In genomic region chr4:141537226-141537610, GRCm38 (mm10) we compare ENCODE assay signal across 8 mouse cellular contexts. TPM values are rescaled to one million over a fixed set of nuclear protein-coding genes. Genes with fewer than 3 reads are reported as not detected.
DNase-seq lines count a peak whose midpoint lies in the region; ATAC-seq and TF ChIP-seq lines count a peak whose summit lies in the region.

No protein-coding gene starts in this region.

- H3K4me1 ChIP-seq in kidney, embryonic 15.5 days: peaks cover 52% of the 10 kb centered on the region
- peaks cover 2% of the 10 kb centered on the region for H3K4me1 ChIP-seq in bone marrow, adult 2 months (ENCODE audit: control insufficient read depth, insufficient read depth, low read length)
- H3K4me1 ChIP-seq in hindbrain, embryonic 14.5 days (replicated peaks; ENCODE audit: control insufficient read depth, insufficient read depth, low read length): peaks cover 34% of the 10 kb centered on the region
- peaks cover 38% of the 10 kb centered on the region for H3K4me1 ChIP-seq in midbrain, embryonic 16.5 days (ENCODE audit: control insufficient read depth, insufficient read depth, low read length)

- H3K27me3 ChIP-seq in kidney, embryonic 15.5 days: no peaks in the 10 kb centered on the region
- H3K27me3 ChIP-seq in hindbrain, embryonic 14.5 days (ENCODE audit: control insufficient read depth, insufficient read depth, low read length): no peaks in the 10 kb centered on the region
- H3K27me3 ChIP-seq in midbrain, embryonic 16.5 days (ENCODE audit: control insufficient read depth, insufficient read depth, low read depth, low read length): no peaks in the 10 kb centered on the region

- H3K4me2 ChIP-seq in kidney, embryonic 15.5 days: peak overlapping the region; percentile 92
- peak overlapping the region; percentile 79 for H3K4me2 ChIP-seq in hindbrain, embryonic 14.5 days (replicated peaks)
- peak overlapping the region; percentile 79 for H3K4me2 ChIP-seq in midbrain, embryonic 16.5 days (ENCODE audit: low read length)

- peak overlapping the region; percentile 100 for H3K27ac ChIP-seq in kidney, embryonic 15.5 days
- peak overlapping the region; percentile 99; the same call in 1 of the 2 replicates for H3K27ac ChIP-seq in bone marrow, adult 2 months (ENCODE audit: control insufficient read depth, insufficient read depth, low read depth, low read length, poor library complexity)
- peak overlapping the region; percentile 98 for H3K27ac ChIP-seq in hindbrain, embryonic 14.5 days
- peak overlapping the region; percentile 95 for H3K27ac ChIP-seq in midbrain, embryonic 16.5 days (ENCODE audit: low read length)

- ATAC-seq in kidney, embryonic 15.5 days (replicated peaks; ENCODE audit: low FRiP score): no peak
- ATAC-seq in hindbrain, embryonic 14.5 days (ENCODE audit: low FRiP score): no peak
- no peak for ATAC-seq in midbrain, embryonic 16.5 days

- no peak for DNase-seq in kidney, postnatal 14 days
- no peak for DNase-seq in hindbrain, embryonic 14.5 days (ENCODE audit: low spot score)
- no peak for DNase-seq in urinary bladder, postnatal 4 days (ENCODE audit: low spot score in 2 of 2)
- DNase-seq in frontal cortex, postnatal 14 days (ENCODE audit: low spot score in 2 of 2): no peak
- no peak for DNase-seq in adrenal gland, postnatal 10 days

- WGBS in kidney, embryonic 15.5 days: under 1% methylated on average over 14 of the region's 14 CpGs
- under 1% methylated on average over 14 of the region's 14 CpGs for WGBS in bone marrow, adult 2 months
- WGBS in hindbrain, embryonic 14.5 days: under 1% methylated on average over 14 of the region's 14 CpGs
- WGBS in midbrain, embryonic 16.5 days: under 1% methylated on average over 14 of the region's 14 CpGs

- no peaks in the 10 kb centered on the region for H3K9me3 ChIP-seq in kidney, embryonic 15.5 days (replicated peaks)
- H3K9me3 ChIP-seq in hindbrain, embryonic 14.5 days (ENCODE audit: control insufficient read depth, low read length): no peaks in the 10 kb centered on the region
- H3K9me3 ChIP-seq in midbrain, embryonic 16.5 days (replicated peaks; ENCODE audit: control insufficient read depth, low read length, poor library complexity, severe bottlenecking): no peaks in the 10 kb centered on the region

- H3K36me3 ChIP-seq in kidney, embryonic 15.5 days: no peaks in the 10 kb centered on the region
- H3K36me3 ChIP-seq in hindbrain, embryonic 14.5 days (replicated peaks; ENCODE audit: control insufficient read depth, insufficient read depth): no peaks in the 10 kb centered on the region
- H3K36me3 ChIP-seq in midbrain, embryonic 16.5 days (ENCODE audit: control insufficient read depth, insufficient read depth, low read length): no peaks in the 10 kb centered on the region

- no peak for TF ChIP-seq CTCF in bone marrow, adult 2 months (IDR thresholded peaks at IDR 0.05; ENCODE audit: control insufficient read depth, insufficient read depth, low read length)

- no peak for TF ChIP-seq POLR2A in bone marrow, adult 2 months (IDR thresholded peaks at IDR 0.05; ENCODE audit: borderline replicate concordance, control insufficient read depth, low read depth, low read length)

- H3K4me3 ChIP-seq in kidney, embryonic 15.5 days (replicated peaks): peak overlapping the region; percentile 86
- peak overlapping the region; percentile 98 for H3K4me3 ChIP-seq in bone marrow, adult 2 months (replicated peaks; ENCODE audit: control insufficient read depth, low read depth, low read length)
- H3K4me3 ChIP-seq in hindbrain, embryonic 14.5 days (replicated peaks; ENCODE audit: low read length): peak overlapping the region; percentile 99
- peak overlapping the region; percentile 96 for H3K4me3 ChIP-seq in midbrain, embryonic 16.5 days (ENCODE audit: low read depth, low read length)

- H3K9ac ChIP-seq in kidney, embryonic 15.5 days: peak overlapping the region; percentile 96
- H3K9ac ChIP-seq in hindbrain, embryonic 14.5 days: peak overlapping the region; percentile 95
- H3K9ac ChIP-seq in midbrain, embryonic 16.5 days (ENCODE audit: low read depth, low read length): peak overlapping the region; percentile 92

RNA-seq across cellular contexts. Expression of gene Spen, which starts 1.2 kb away (rescaled TPM):
- polyA plus RNA-seq in kidney, embryonic 15.5 days (2015; fragmentation: Nextera tagmentation; extraction: Ambion mirVana): 10.3 and 11.1 TPM in 2 replicates
- 22.2 and 33.2 TPM in 2 replicates for polyA plus RNA-seq in bone marrow, adult 2 months (2011; ENCODE audit: insufficient read depth, insufficient read length, low replicate concordance, missing spikeins)
- polyA plus RNA-seq in hindbrain, embryonic 14.5 days (2014; fragmentation: Nextera tagmentation; extraction: Ambion mirVana): 20.3 and 20.4 TPM in 2 replicates
- polyA plus RNA-seq in midbrain, embryonic 16.5 days (2015; fragmentation: Nextera tagmentation; extraction: Ambion mirVana): 13.6 and 19.2 TPM in 2 replicates
- 10 to 100 TPM; 36.6 to 55.2 TPM for total RNA-seq in adrenal gland, postnatal 10 days (2021)
